Mouse (Mus musculus) CH12.LX (cell line): ENCODE data around the gene Gstm5. TPM values are rescaled to one million over a fixed set of nuclear protein-coding genes. Genes with fewer than 3 reads are reported as not detected.

ENCODE experiments used
- DNase-seq: peaks from one replicate; pipeline ENCODE4 v3.0.0-alpha.2; 2013; ENCODE audit errors: extremely low read depth
- H3K27ac ChIP-seq: 2 replicates; pipeline ENCODE4 v1.5.1; 2012; ENCODE audit warnings: low read depth, mild to moderate bottlenecking, control low read depth, moderate library complexity; ENCODE audit not compliant: insufficient read depth
- H3K27me3 ChIP-seq: replicated peaks from 2 replicates; pipeline ENCODE3; 2012; ENCODE audit warnings: inconsistent platforms
- H3K36me3 ChIP-seq, 2 experiments: replicated peaks in 1 of 2; 2 replicates each; pipeline versions ENCODE3 to v1.6.1; 2012; ENCODE audit warnings: inconsistent platforms in 1 of 2, low read length in 1 of 2, mild to moderate bottlenecking in 1 of 2, mixed read lengths in 1 of 2, moderate library complexity in 1 of 2; ENCODE audit not compliant: control insufficient read depth in 1 of 2, insufficient read depth in 1 of 2
- H3K4me1 ChIP-seq, 2 experiments: 2 replicates each; pipeline ENCODE4 v1.6.1; 2012; ENCODE audit warnings: inconsistent platforms in 1 of 2, moderate library complexity in 1 of 2; ENCODE audit not compliant: insufficient read depth in 2 of 2, control insufficient read depth in 1 of 2
- H3K4me2 ChIP-seq: 2 replicates; pipeline ENCODE4 v1.6.1; 2012; ENCODE audit warnings: low read depth, mild to moderate bottlenecking, control low read depth; ENCODE audit not compliant: poor library complexity, insufficient read depth, severe bottlenecking
- H3K4me3 ChIP-seq, 3 experiments: fragments of 150-350 bp in 1 of 3; sonication (generic) in 1 of 3; replicated peaks in 1 of 3; 2 replicates each; pipeline versions ENCODE3 to v1.5.1; 2011 to 2012; ENCODE audit warnings: low read depth in 2 of 3, low read length in 2 of 3, mild to moderate bottlenecking in 2 of 3, moderate library complexity in 2 of 3, control low read depth in 1 of 3, improper control_type of control experiment in 1 of 3, inconsistent platforms in 1 of 3, mixed read lengths in 1 of 3; ENCODE audit not compliant: poor library complexity in 1 of 3
- H3K79me2 ChIP-seq: replicated peaks from 2 replicates; pipeline ENCODE4 v1.6.1; 2012; ENCODE audit warnings: mild to moderate bottlenecking, moderate library complexity; ENCODE audit not compliant: control insufficient read depth, poor library complexity, insufficient read depth, severe bottlenecking; ENCODE audit errors: extremely low read depth
- H3K9ac ChIP-seq: 2 replicates; pipeline ENCODE4 v1.6.1; 2012; ENCODE audit warnings: low read depth, mild to moderate bottlenecking, control low read depth, moderate library complexity; ENCODE audit not compliant: insufficient read depth
- H3K9me3 ChIP-seq: replicated peaks from 2 replicates; pipeline ENCODE3; 2012; ENCODE audit warnings: low read length, inconsistent platforms, mixed read lengths
- CHD2 ChIP-seq: IDR thresholded peaks from 2 replicates; pipeline ENCODE4 v1.6.1; 2011; ENCODE audit warnings: low read length, improper control_type of control experiment
- IRF4 ChIP-seq: IDR thresholded peaks from 2 replicates; pipeline ENCODE4 v1.6.1; 2014; ENCODE audit warnings: low read depth, mild to moderate bottlenecking, inconsistent platforms, low read length, improper control_type of control experiment
- JUN ChIP-seq: IDR thresholded peaks from 2 replicates; pipeline ENCODE4 v1.6.1; 2011; ENCODE audit warnings: low read depth, mild to moderate bottlenecking, low read length, improper control_type of control experiment, moderate library complexity; ENCODE audit not compliant: insufficient read depth
- MEF2A ChIP-seq: IDR thresholded peaks from 2 replicates; pipeline ENCODE4 v1.6.1; 2014; ENCODE audit warnings: low read depth, mild to moderate bottlenecking, inconsistent platforms, low read length, improper control_type of control experiment, borderline replicate concordance
- MXI1 ChIP-seq: IDR thresholded peaks from 2 replicates; pipeline ENCODE4 v1.6.1; 2011; ENCODE audit warnings: mild to moderate bottlenecking, low read depth, low read length, improper control_type of control experiment
- NRF1 ChIP-seq: IDR thresholded peaks from 2 replicates; pipeline ENCODE4 v1.6.1; 2014; ENCODE audit warnings: low read depth, mild to moderate bottlenecking, inconsistent platforms, low read length, improper control_type of control experiment, moderate library complexity
- PAX5 ChIP-seq: IDR thresholded peaks from 2 replicates; pipeline ENCODE4 v1.6.1; 2012; ENCODE audit warnings: low read length, inconsistent platforms, mixed read lengths
- POLR2AphosphoS2 ChIP-seq: IDR thresholded peaks from 2 replicates; pipeline ENCODE4 v1.6.1; 2011; ENCODE audit warnings: low read depth, low read length, improper control_type of control experiment
- SMC3 ChIP-seq: IDR thresholded peaks from 2 replicates; pipeline ENCODE4 v1.6.1; 2011; ENCODE audit warnings: low read depth, low read length, improper control_type of control experiment
- UBTF ChIP-seq: IDR thresholded peaks from 2 replicates; pipeline ENCODE4 v1.6.1; 2012; ENCODE audit warnings: low read depth, mild to moderate bottlenecking, inconsistent platforms, low read length, improper control_type of control experiment, moderate library complexity
- USF1 ChIP-seq: IDR thresholded peaks from 2 replicates; pipeline ENCODE4 v1.6.1; 2014; ENCODE audit warnings: low read depth, mild to moderate bottlenecking, inconsistent platforms, low read length, improper control_type of control experiment
- USF2 ChIP-seq: conservative IDR thresholded peaks from 2 replicates; pipeline ENCODE4 v1.6.1; 2011; ENCODE audit warnings: low read depth, low read length, improper control_type of control experiment
- ZC3H11A ChIP-seq: IDR thresholded peaks from 2 replicates; pipeline ENCODE4 v1.6.1; 2012; ENCODE audit warnings: low read depth, mild to moderate bottlenecking, inconsistent platforms, low read length, improper control_type of control experiment
- dilution Hi-C: fragments of 300-500 bp; cut with MboI; formaldehyde crosslinking; loops from 2 replicates; pipeline ENCODE4 v1.14.3; 2020; ENCODE audit warnings: low sequenced_read_pairs; ENCODE audit not compliant: extremely low pct_unique_long_range_greater_than_20kb, extremely low pct_ligation_motif_present
- in situ Hi-C: fragments of 300-500 bp; cut with MboI; formaldehyde crosslinking; loops from 3 replicates; pipeline ENCODE4 v1.14.3; 2019; ENCODE audit warnings: low sequenced_read_pairs, low pct_ligation_motif_present, low pct_unique_long_range_greater_than_20kb, mixed read lengths
- polyA plus RNA-seq: library from polyadenylated mRNA; unstranded; fragments of >175 nt; gene quantifications from 2 replicates; pipeline ENCODE4 v1.2.1, GENCODE M21; 2012; ENCODE audit warnings: low read depth; ENCODE audit not compliant: insufficient read length
- total RNA-seq, 2 experiments: library from RNA; depleted of rRNA; stranded (reverse); fragments of 300-350 nt in 1 of 2; fragments of >200 nt in 1 of 2; gene quantifications; 2 replicates each; pipeline ENCODE4 v1.2.3; 2012 to 2014

Gstm5 gene
- total and polyA plus RNA-seq, 3 experiments = 2.2 to 4.9 (median 4.2) TPM

- peaks cover 8 to 13% of the 10 kb centered on the region in 2 experiments for H3K4me1 ChIP-seq
- no peak overlapping the region for H3K9ac ChIP-seq
- no peak overlapping the region for H3K4me3 ChIP-seq
- H3K27me3 ChIP-seq = peaks cover 2% of the 10 kb centered on the region
- peaks cover 3% of the 10 kb centered on the region for H3K9me3 ChIP-seq
- dilution Hi-C loops (no loop called here), in situ Hi-C loops (loop anchor here (5.0 kb wide), 1 partner anchor 126 kb away; no protein-coding TSS in a partner anchor)
- no peak for DNase-seq
- H3K36me3 ChIP-seq = no peaks in the 10 kb centered on the region
- no peaks in the 10 kb centered on the region for H3K79me2 ChIP-seq
- H3K4me2 ChIP-seq = no peak overlapping the region
- no peak overlapping the region for H3K27ac ChIP-seq
- TF ChIP-seq USF1 (no peak), USF2 (no peak), NRF1 (no peak), ZC3H11A (no peak), UBTF (no peak), JUN (no peak), MXI1 (no peak), POLR2AphosphoS2 (no peak), MEF2A (no peak)
- TF ChIP-seq, all 38 proteins: peak for 0
These were observed 45.6 kb downstream of the Gstm5 start for GRCm38 (mm10) chr3:107941261-107941660.

- Histone ChIP-seq H3K4me3 (no peak within 1 kb of the TSS), H3K27ac (no peak within 1 kb of the TSS), H3K9ac (no peak within 1 kb of the TSS), H3K36me3 (no peaks in the 10 kb centered on the region), H3K27me3 (peaks cover 2% of the 10 kb centered on the region), H3K9me3 (peaks cover 3% of the 10 kb centered on the region), H3K4me1 (peaks cover 8 to 17% of the 10 kb centered on the region in 2 experiments), H3K4me2 (no peak within 1 kb of the TSS), H3K79me2 (no peaks in the 10 kb centered on the region)
- no peak for DNase-seq
- dilution Hi-C loops = no loop called here
- in situ Hi-C loops = loop anchor here (5.0 kb wide), 1 partner anchor 124 kb away; no protein-coding TSS in a partner anchor
- no peak for TF ChIP-seq USF1
- no peak for TF ChIP-seq CHD2
- TF ChIP-seq MEF2A = no peak
- TF ChIP-seq IRF4 = no peak
- no peak for TF ChIP-seq PAX5
- TF ChIP-seq POLR2AphosphoS2 = no peak
- no peak for TF ChIP-seq SMC3
These were observed 47.8 kb downstream of the Gstm5 start, which contains the start of gene Gstm6 for GRCm38 (mm10) chr3:107943239-107943990. Gstm6 (minus strand) TSS chr3:107943749.
